Mouse (Mus musculus): ENCODE results near the gene Crat.

GRCm38 (mm10) chr2:30407221-30407620 lies 8.4 kb downstream of the Crat start:
- TF ChIP-seq CTCF (IDR thresholded peaks at IDR 0.05; ENCODE audit: extremely low read depth, insufficient read depth, low read length) (no peak), POLR2A (IDR thresholded peaks at IDR 0.05; ENCODE audit: extremely low read depth, insufficient read depth, low read length) (no peak)
